Mouse (Mus musculus) hindbrain, embryonic 10.5 days (tissue): ENCODE measurements around the gene Gm2004. TPM values are rescaled to one million over a fixed set of nuclear protein-coding genes. Genes with fewer than 3 reads are reported as not detected.
"Not testable (repeated sequence)": the region's sequence is repeated elsewhere in the genome, so short reads cannot be mapped to it uniquely, and the experiment has no call there.

ENCODE experiments used
- DNase-seq: peaks from one replicate; pipeline ENCODE4 v3.0.0-alpha.2; 2017; ENCODE audit warnings: low spot score
- H3K27ac ChIP-seq: fragments of 300-500 bp; sonication (generic); 2 replicates; pipeline ENCODE4 v1.5.1; 2016; ENCODE audit warnings: mild to moderate bottlenecking, moderate library complexity
- H3K27me3 ChIP-seq: fragments of 300-500 bp; sonication (generic); 2 replicates; pipeline ENCODE4 v1.6.1; 2016; ENCODE audit warnings: mild to moderate bottlenecking; ENCODE audit not compliant: poor library complexity, insufficient read depth, severe bottlenecking
- H3K36me3 ChIP-seq: fragments of 300-500 bp; sonication (generic); 2 replicates; pipeline ENCODE4 v1.6.1; 2016; ENCODE audit warnings: mild to moderate bottlenecking, moderate library complexity
- H3K4me1 ChIP-seq: fragments of 300-500 bp; sonication (generic); replicated peaks from 2 replicates; pipeline ENCODE4 v1.6.1; 2016; ENCODE audit warnings: mild to moderate bottlenecking
- H3K4me3 ChIP-seq: fragments of 300-500 bp; sonication (generic); 2 replicates; pipeline ENCODE4 v1.5.1; 2016; ENCODE audit warnings: mild to moderate bottlenecking, moderate library complexity
- H3K9me3 ChIP-seq: fragments of 300-500 bp; sonication (generic); 2 replicates; pipeline ENCODE4 v1.6.1; 2016; ENCODE audit warnings: mild to moderate bottlenecking, moderate library complexity
- WGBS: fragments of 180-500 bp; shearing (Covaris S2); methylation state at CpG from one replicate; pipeline ENCODE4 v1.1.7; 2016; 5-methylcytosine and 5-hydroxymethylcytosine counted together
- polyA plus RNA-seq: library from polyadenylated mRNA; unstranded; fragments of >200 nt; fragmentation: Nextera tagmentation; extraction: Ambion mirVana; gene quantifications from 2 replicates; pipeline ENCODE4 v1.2.1, GENCODE M21; 2016

Gm2004 gene
- polyA plus RNA-seq = 0.56 and 1.2 TPM in 2 replicates

GRCm38 (mm10) chr2:176149725-176150124 lies at the start of gene Gm2004:
TSS of gene Gm2004 (minus strand) at chr2:176149825.
- no CpG with 5 or more reads among the region's 2 CpGs for WGBS
- not testable (repeated sequence) for H3K27ac ChIP-seq, H3K4me3 ChIP-seq, H3K9me3 ChIP-seq, H3K36me3 ChIP-seq, H3K27me3 ChIP-seq, H3K4me1 ChIP-seq, DNase-seq

Other genes with a start within 250 kb of the Gm2004 start
- 2.2 and 6.2 TPM in 2 replicates for gene Zfp966, start 218.7 kb downstream of the Gm2004 start, polyA plus RNA-seq
- gene Gm2026, start 184.5 kb downstream of the Gm2004 start, polyA plus RNA-seq = 22.1 and 29.1 TPM in 2 replicates
- gene 2210418O10Rik, start 76.7 kb upstream of the Gm2004 start, polyA plus RNA-seq = 3.0 and 7.2 TPM in 2 replicates
- not detected in 2 replicates for gene Gm11009, start 169.7 kb upstream of the Gm2004 start, polyA plus RNA-seq